Mouse (Mus musculus): ENCODE data around the gene Cdk4.

The Cdk4 gene

GRCm38 (mm10) chr10:127100414-127100813 lies 37.1 kb downstream of the Cdk4 start:
- no peak for DNase-seq (ENCODE audit: low spot score in 2 of 2)

- DNase-seq (ENCODE audit: low spot score in 2 of 2) = no peak
Observed at GRCm38 (mm10) chr10:127101151-127101550, 37.8 kb downstream of the Cdk4 start.

GRCm38 (mm10) chr10:127103631-127104030 lies 40.3 kb downstream of the Cdk4 start:
- no peak for DNase-seq (ENCODE audit: low spot score in 2 of 2)

GRCm38 (mm10) chr10:127107563-127108261 lies 44.4 kb downstream of the Cdk4 start:
- no peak for DNase-seq (ENCODE audit: low spot score in 2 of 2)

- no peak for DNase-seq (ENCODE audit: low spot score in 2 of 2)
Observed at GRCm38 (mm10) chr10:127108262-127108583, 44.9 kb downstream of the Cdk4 start.

GRCm38 (mm10) chr10:127111001-127111887 lies 47.9 kb downstream of the Cdk4 start:
- no peak for DNase-seq (ENCODE audit: low spot score in 2 of 2)

- DNase-seq (ENCODE audit: low spot score in 2 of 2) = no peak
Observed at GRCm38 (mm10) chr10:127114408-127114807, 51.1 kb downstream of the Cdk4 start.

- no peak for DNase-seq (ENCODE audit: low spot score in 2 of 2)
Observed at GRCm38 (mm10) chr10:127115068-127115467, 51.7 kb downstream of the Cdk4 start.

Measured in spleen, postnatal 36 days (tissue).